Mouse (Mus musculus) liver, embryonic 13.5 days (tissue): ENCODE measurements around the gene Spp1. TPM values are rescaled to one million over a fixed set of nuclear protein-coding genes. Genes with fewer than 3 reads are reported as not detected.

Experiments used
- ATAC-seq: fragments of 200-750 bp; cut with Nextera tagmentation; 2 replicates; pipeline ENCODE4 v1.8.0; 2017; ENCODE audit warnings: low read depth, mild to moderate bottlenecking, moderate number of reproducible peaks, moderate library complexity
- DNase-seq: peaks from one replicate; pipeline ENCODE4 v3.0.0; 2022
- H3K27ac ChIP-seq: fragments of 300-500 bp; sonication (generic); 2 replicates; pipeline ENCODE4 v1.5.1; 2015; ENCODE audit warnings: moderate library complexity, mild to moderate bottlenecking, inconsistent platforms
- H3K27me3 ChIP-seq: fragments of 300-500 bp; sonication (generic); 2 replicates; pipeline ENCODE4 v1.6.1; 2015; ENCODE audit warnings: mild to moderate bottlenecking, inconsistent platforms
- H3K36me3 ChIP-seq: fragments of 300-500 bp; sonication (generic); 2 replicates; pipeline ENCODE4 v1.6.1; 2015; ENCODE audit warnings: mild to moderate bottlenecking, inconsistent platforms
- H3K4me1 ChIP-seq: fragments of 300-500 bp; sonication (generic); replicated peaks from 2 replicates; pipeline ENCODE4 v1.6.1; 2015; ENCODE audit warnings: inconsistent platforms
- H3K4me2 ChIP-seq: fragments of 300-500 bp; sonication (generic); 2 replicates; pipeline ENCODE4 v1.6.1; 2015; ENCODE audit warnings: inconsistent platforms, mild to moderate bottlenecking, moderate library complexity
- H3K4me3 ChIP-seq: fragments of 300-500 bp; sonication (generic); replicated peaks from 2 replicates; pipeline ENCODE4 v1.5.1; 2015; ENCODE audit warnings: mild to moderate bottlenecking, inconsistent platforms
- H3K9ac ChIP-seq: fragments of 300-500 bp; sonication (generic); 2 replicates; pipeline ENCODE4 v1.6.1; 2015; ENCODE audit warnings: mild to moderate bottlenecking, inconsistent platforms
- H3K9me3 ChIP-seq: fragments of 300-500 bp; sonication (generic); replicated peaks from 2 replicates; pipeline ENCODE4 v1.6.1; 2016; ENCODE audit warnings: inconsistent platforms
- WGBS: fragments of 180-500 bp; shearing (Covaris S2); methylation state at CpG from one replicate; pipeline ENCODE4 v1.1.7; 2015; ENCODE audit not compliant: insufficient replicate concordance; 5-methylcytosine and 5-hydroxymethylcytosine counted together
- polyA plus RNA-seq: library from polyadenylated mRNA; unstranded; fragments of >200 nt; fragmentation: Nextera tagmentation; extraction: Ambion mirVana; gene quantifications from 2 replicates; pipeline ENCODE4 v1.2.1, GENCODE M21; 2015

The Spp1 gene
- 2.4 and 3.6 TPM in 2 replicates for polyA plus RNA-seq

DNA sequence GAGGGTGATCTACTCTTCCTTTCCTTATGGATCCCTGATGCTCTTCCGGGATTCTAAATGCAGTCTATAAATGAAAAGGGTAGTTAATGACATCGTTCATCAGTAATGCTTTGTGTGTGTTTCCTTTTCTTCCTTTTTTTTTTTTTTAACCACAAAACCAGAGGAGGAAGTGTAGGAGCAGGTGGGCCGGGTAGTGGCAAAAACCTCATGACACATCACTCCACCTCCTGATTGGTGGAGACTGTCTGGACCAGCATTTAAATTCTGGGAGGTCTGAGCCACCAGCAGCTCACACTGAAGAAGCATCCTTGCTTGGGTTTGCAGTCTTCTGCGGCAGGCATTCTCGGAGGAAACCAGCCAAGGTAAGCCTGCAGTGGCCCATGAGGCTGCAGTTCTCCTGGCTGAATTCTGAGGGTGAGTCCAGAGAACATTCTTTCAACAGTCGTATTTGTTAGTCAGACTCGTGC lies at the start of gene Spp1:
Spp1 (plus strand) TSS at position 284 of the 467 bp plus-strand sequence.
- Histone ChIP-seq H3K27ac (no peak within 1 kb of the TSS), H3K4me2 (no peak within 1 kb of the TSS), H3K27me3 (peaks cover 5% of the 10 kb centered on the region; the same call in 1 of the 2 replicates), H3K4me1 (no peaks in the 10 kb centered on the region), H3K36me3 (no peaks in the 10 kb centered on the region), H3K4me3 (no peak within 1 kb of the TSS), H3K9me3 (no peaks in the 10 kb centered on the region), H3K9ac (no peak within 1 kb of the TSS)
- no peak for ATAC-seq
- 21% methylated on average over 7 of the region's 7 CpGs for WGBS
- DNase-seq: no peak

DNA sequence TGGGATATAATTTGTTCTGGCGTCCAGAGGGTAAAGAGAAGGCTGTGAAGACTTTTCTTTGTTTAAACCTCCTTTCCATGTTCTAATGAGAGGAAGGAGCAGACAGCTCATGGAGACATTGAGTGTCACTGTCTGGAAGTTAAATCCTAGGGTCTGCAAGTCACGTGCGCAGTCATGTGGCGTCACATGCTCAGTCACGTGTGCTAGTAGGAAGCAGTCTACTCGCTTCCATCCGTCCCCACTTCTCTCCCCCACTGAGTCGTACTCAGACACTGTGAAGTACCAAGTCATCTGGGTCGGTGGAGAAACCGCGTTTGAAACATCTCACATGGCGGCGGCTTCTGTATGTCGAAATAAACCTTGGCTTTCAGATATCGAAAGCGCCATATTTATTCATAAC lies 49.4 kb upstream of the Spp1 start:
- Histone ChIP-seq H3K4me2 (no peak overlapping the region), H3K4me3 (no peak overlapping the region), H3K4me1 (no peaks in the 10 kb centered on the region), H3K27ac (no peak overlapping the region), H3K27me3 (no peaks in the 10 kb centered on the region), H3K36me3 (no peaks in the 10 kb centered on the region), H3K9ac (no peak overlapping the region), H3K9me3 (no peaks in the 10 kb centered on the region)
- ATAC-seq (no peak), DNase-seq (no peak)
- WGBS: 75% methylated on average over 16 of the region's 16 CpGs

DNA sequence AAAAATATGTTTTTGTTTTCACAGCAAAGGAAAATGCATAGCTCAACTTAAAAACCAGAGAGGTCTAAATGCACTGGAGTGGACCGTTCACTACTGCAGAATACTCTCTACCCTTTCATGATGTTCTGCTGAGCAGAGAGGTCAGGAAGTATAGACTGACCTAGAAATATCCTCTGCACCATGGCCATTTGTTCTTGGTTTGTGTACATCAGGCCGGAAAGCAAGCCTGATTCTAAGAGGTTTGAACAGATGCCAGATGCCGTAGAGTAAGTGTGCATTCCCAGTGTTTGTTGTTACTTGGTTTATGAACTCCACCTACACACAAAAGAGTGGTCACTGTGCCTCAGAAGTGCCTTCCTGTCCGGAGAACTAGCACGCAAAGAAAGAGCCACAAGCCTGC lies 48.0 kb upstream of the Spp1 start:
- no peak overlapping the region for H3K4me2 ChIP-seq
- DNase-seq: no peak
- no peak overlapping the region for H3K4me3 ChIP-seq
- ATAC-seq: no peak
- no peaks in the 10 kb centered on the region for H3K4me1 ChIP-seq
- no peak overlapping the region for H3K9ac ChIP-seq
- no peak overlapping the region for H3K27ac ChIP-seq
- no peaks in the 10 kb centered on the region for H3K27me3 ChIP-seq
- no peaks in the 10 kb centered on the region for H3K9me3 ChIP-seq
- 65% methylated on average over 5 of the region's 5 CpGs for WGBS
- no peaks in the 10 kb centered on the region for H3K36me3 ChIP-seq

DNA sequence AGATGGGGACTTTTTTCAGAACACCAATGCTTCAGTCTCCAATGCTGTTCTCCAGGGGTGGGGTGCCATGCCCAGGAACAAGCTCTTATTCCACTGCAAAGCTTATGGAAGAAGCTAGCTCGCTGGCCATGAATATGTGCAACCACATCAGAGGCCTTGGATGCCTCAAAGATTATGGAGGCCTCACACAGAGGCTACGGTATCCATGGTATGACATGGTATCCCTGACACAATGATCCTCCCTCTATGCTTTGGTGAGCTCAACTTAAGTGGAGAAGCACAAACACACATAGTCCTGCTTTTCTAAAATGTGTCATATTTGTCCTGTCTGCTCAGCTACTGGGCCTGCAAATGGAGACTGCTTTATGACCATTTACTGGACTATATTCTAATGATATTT lies 44.0 kb upstream of the Spp1 start:
- ATAC-seq: no peak
- no peak for DNase-seq
- H3K27ac ChIP-seq: no peak overlapping the region
- no peaks in the 10 kb centered on the region for H3K4me1 ChIP-seq
- no peak overlapping the region for H3K4me2 ChIP-seq
- H3K27me3 ChIP-seq: no peaks in the 10 kb centered on the region
- H3K9me3 ChIP-seq: no peaks in the 10 kb centered on the region
- H3K36me3 ChIP-seq: no peaks in the 10 kb centered on the region
- WGBS: 46% methylated on average over 2 of the region's 2 CpGs
- no peak overlapping the region for H3K9ac ChIP-seq
- H3K4me3 ChIP-seq: no peak overlapping the region

DNA sequence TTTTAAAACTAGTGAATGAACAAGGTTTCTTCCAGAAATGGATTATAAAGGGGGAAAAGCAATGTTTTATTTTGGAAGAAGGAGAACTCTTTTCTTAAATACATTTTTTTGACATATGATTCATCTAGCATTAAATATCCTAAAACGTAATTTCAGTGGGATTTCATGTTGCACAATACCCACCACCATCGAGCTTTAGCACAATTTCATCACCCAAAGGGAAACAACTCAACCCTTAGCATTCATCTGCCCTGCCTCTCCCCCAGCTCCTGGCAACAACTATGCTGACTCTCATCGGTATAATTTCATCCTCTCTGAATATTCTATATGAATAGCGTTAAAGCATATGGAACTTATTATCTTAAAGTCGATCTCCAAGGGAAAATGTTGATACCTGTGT lies 42.1 kb upstream of the Spp1 start:
- Histone ChIP-seq H3K4me1 (no peaks in the 10 kb centered on the region), H3K27ac (no peak overlapping the region), H3K4me3 (no peak overlapping the region), H3K36me3 (no peaks in the 10 kb centered on the region), H3K9me3 (no peaks in the 10 kb centered on the region), H3K27me3 (no peaks in the 10 kb centered on the region), H3K4me2 (no peak overlapping the region), H3K9ac (no peak overlapping the region)
- WGBS: 64% methylated on average over 5 of the region's 5 CpGs
- DNase-seq (no peak), ATAC-seq (no peak)

DNA sequence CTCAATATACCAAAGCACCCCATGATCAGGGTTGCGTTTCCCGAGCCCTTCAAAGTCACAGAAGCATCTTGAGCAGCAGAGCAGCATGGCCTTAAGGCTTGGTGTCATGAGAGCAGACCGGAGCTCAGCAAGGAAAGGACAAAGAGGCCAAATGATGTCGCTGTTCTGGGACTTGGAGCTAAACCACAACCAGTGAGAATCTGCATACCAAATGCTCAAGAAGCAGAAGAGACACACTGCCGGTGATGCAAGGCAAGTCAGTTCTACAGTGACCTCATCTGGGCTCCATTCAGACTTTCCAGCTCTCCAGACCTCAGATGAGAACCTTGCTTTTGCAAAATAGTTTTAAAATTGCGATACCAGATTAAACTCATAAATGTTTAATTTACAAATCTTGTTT lies 38.6 kb upstream of the Spp1 start:
- Histone ChIP-seq H3K9me3 (no peaks in the 10 kb centered on the region), H3K4me2 (no peak overlapping the region), H3K4me1 (no peaks in the 10 kb centered on the region), H3K27ac (no peak overlapping the region), H3K9ac (no peak overlapping the region), H3K36me3 (no peaks in the 10 kb centered on the region), H3K27me3 (no peaks in the 10 kb centered on the region), H3K4me3 (no peak overlapping the region)
- DNase-seq (no peak), ATAC-seq (no peak)
- 51% methylated on average over 6 of the region's 6 CpGs for WGBS

DNA sequence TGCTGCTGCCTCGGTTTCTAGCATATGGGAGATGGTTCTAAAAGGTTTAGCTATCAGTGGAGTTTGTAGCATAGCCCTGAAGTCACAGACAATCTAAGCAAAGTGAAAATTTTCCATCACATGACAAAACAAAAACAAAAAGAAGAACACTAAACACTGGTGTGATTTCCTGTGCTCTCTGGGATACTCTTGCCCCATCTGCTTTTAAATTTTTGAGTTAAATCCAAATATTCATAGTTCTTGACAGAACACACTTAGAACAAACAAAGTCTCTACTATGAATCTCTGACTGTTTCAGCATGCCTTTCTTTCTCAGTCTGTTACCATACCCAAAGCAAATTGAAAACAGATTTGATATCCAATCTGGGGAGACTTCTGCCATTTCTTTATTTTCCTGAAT lies 36.9 kb upstream of the Spp1 start:
- Histone ChIP-seq H3K4me3 (no peak overlapping the region), H3K4me2 (no peak overlapping the region), H3K4me1 (no peaks in the 10 kb centered on the region), H3K27ac (no peak overlapping the region), H3K36me3 (no peaks in the 10 kb centered on the region), H3K9me3 (no peaks in the 10 kb centered on the region), H3K9ac (no peak overlapping the region), H3K27me3 (no peaks in the 10 kb centered on the region)
- DNase-seq (no peak), ATAC-seq (no peak)
- 30% methylated on average over 1 of the region's 1 CpGs for WGBS

DNA sequence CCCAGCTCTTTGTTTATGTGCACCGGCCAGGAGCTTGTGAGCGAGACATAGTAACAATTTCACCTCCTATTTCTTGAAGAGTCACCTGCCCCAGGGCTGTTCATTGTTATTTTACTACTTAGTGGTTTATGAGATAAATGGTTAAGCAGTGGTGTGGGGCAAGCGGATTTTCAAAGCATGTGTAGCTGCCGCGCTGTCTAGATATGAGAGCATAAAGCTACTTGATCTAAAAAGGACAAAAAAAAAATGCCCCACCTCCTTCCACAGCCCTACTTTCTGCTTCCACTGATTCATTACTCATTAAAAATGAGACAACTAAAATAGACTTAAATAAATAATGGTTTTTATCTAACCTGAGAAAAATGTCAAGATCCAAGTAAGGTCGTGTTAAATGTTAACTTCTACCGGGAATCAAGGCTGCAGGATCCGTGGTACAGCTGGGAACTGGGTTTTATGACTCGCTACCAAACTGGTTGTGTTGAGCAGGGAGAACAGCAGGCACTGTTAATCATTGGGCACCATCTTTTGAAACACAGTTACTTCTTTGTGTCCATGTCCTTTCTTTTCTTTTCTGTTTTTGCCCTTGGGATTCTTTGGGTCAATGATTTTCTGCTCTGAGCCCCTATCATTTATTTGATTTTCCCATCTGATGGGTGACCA lies 35.5 kb upstream of the Spp1 start:
- WGBS: 65% methylated on average over 9 of the region's 9 CpGs
- no peak overlapping the region for H3K4me3 ChIP-seq
- H3K27ac ChIP-seq: no peak overlapping the region
- H3K36me3 ChIP-seq: no peaks in the 10 kb centered on the region
- no peaks in the 10 kb centered on the region for H3K4me1 ChIP-seq
- ATAC-seq (no peak), DNase-seq (no peak)
- H3K9ac ChIP-seq: no peak overlapping the region
- no peaks in the 10 kb centered on the region for H3K9me3 ChIP-seq
- H3K4me2 ChIP-seq: no peak overlapping the region
- H3K27me3 ChIP-seq: no peaks in the 10 kb centered on the region

DNA sequence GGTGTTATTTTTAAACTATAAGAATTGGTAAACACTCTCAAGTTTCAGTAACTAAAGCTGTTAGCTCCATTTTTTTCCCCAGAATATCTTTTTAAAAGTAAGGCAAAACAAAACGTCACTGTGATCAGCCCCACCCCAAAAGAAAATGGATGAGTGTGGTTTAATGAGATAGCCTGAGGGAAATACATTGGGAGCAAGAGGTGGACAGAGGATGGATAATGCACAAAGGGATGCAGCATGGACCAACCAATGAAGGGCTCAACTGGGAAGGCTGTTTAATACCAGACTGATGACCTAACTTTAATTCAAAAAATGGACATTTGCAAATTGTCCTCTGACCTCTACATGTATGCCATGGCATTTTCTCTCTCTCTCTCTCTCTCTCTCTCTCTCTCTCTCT lies 34.9 kb upstream of the Spp1 start:
- Histone ChIP-seq H3K36me3 (no peaks in the 10 kb centered on the region), H3K4me3 (no peak overlapping the region), H3K4me2 (no peak overlapping the region), H3K4me1 (no peaks in the 10 kb centered on the region), H3K9me3 (no peaks in the 10 kb centered on the region), H3K27me3 (no peaks in the 10 kb centered on the region), H3K9ac (no peak overlapping the region), H3K27ac (no peak overlapping the region)
- ATAC-seq (no peak), DNase-seq (no peak)
- WGBS: 41% methylated on average over 1 of the region's 1 CpGs

DNA sequence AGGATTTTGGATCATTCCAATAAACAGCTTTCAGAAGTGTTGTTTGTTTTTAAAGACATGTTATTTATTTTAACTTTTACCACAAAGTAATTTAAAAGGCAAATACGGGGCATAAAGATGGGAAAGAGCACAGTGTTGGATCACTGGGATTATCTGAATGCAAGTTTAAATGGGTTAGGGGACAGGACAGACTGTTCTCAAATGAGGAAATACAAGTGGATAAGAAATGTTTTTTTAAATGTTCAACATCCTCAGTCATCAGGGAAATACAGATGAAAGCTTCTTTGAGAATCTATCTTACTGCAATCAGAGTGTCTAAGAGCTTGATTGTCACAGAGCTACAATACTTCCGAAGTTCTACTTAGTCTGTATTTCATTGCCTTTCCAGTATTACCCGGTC lies 32.3 kb upstream of the Spp1 start:
- Histone ChIP-seq H3K27ac (no peak overlapping the region), H3K4me3 (no peak overlapping the region), H3K36me3 (no peaks in the 10 kb centered on the region), H3K9ac (no peak overlapping the region), H3K27me3 (no peaks in the 10 kb centered on the region), H3K4me2 (no peak overlapping the region), H3K9me3 (no peaks in the 10 kb centered on the region), H3K4me1 (no peaks in the 10 kb centered on the region)
- 57% methylated on average over 3 of the region's 3 CpGs for WGBS
- no peak for ATAC-seq
- DNase-seq: no peak

DNA sequence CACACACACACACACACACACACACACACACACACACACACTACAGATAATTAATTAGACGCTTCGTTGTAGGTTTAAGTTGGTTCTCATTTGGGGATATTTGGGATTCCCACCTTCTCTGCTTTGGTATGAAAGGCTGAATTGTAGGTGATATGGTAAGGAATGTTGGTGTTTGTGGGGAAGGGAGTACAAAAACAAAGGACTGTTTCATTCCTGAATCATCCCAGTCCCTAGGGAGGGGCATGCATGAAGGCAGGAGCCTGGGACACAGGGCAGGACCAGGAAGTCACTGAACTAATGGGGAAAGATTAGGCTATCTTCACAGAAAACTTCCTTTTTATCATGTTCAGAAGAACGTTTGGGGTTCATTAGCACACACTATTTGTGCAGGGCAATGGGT lies 31.6 kb upstream of the Spp1 start:
- DNase-seq (no peak), ATAC-seq (no peak)
- Histone ChIP-seq H3K4me1 (no peaks in the 10 kb centered on the region), H3K4me2 (no peak overlapping the region), H3K27ac (no peak overlapping the region), H3K4me3 (no peak overlapping the region), H3K9ac (no peak overlapping the region), H3K36me3 (no peaks in the 10 kb centered on the region), H3K27me3 (no peaks in the 10 kb centered on the region), H3K9me3 (no peaks in the 10 kb centered on the region)
- 60% methylated on average over 3 of the region's 3 CpGs for WGBS

DNA sequence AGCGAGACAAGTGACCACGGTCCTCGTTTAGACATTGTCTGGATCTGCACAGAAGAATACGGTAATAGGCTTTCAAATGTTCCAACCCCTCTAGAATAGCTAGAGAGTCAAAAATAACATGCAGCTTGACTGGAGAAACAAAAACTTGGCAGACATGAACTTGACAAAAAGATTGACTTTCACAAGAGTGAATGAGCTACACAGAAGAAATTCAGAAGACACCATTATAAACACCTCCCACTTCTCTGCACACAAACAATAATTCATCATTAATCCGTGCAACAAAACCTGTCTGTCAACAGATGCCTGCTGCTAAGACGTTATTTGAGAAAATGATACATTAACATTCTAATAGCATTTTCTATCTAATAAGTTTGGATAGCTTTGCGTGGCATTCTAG lies 30.4 kb upstream of the Spp1 start:
- no peak overlapping the region for H3K27ac ChIP-seq
- ATAC-seq (no peak), DNase-seq (no peak)
- no peak overlapping the region for H3K9ac ChIP-seq
- no peak overlapping the region for H3K4me2 ChIP-seq
- no peaks in the 10 kb centered on the region for H3K36me3 ChIP-seq
- H3K27me3 ChIP-seq: no peaks in the 10 kb centered on the region
- WGBS: 75% methylated on average over 7 of the region's 7 CpGs
- H3K4me3 ChIP-seq: no peak overlapping the region
- H3K4me1 ChIP-seq: no peaks in the 10 kb centered on the region
- H3K9me3 ChIP-seq: no peaks in the 10 kb centered on the region
